Mouse (Mus musculus): ENCODE measurements around the gene Cdh13.

Cdh13 gene

GRCm38 (mm10) chr8:118380782-118381181 lies 97.2 kb downstream of the Cdh13 start:
- no peak for DNase-seq (ENCODE audit: low read depth, low spot score)

DNA sequence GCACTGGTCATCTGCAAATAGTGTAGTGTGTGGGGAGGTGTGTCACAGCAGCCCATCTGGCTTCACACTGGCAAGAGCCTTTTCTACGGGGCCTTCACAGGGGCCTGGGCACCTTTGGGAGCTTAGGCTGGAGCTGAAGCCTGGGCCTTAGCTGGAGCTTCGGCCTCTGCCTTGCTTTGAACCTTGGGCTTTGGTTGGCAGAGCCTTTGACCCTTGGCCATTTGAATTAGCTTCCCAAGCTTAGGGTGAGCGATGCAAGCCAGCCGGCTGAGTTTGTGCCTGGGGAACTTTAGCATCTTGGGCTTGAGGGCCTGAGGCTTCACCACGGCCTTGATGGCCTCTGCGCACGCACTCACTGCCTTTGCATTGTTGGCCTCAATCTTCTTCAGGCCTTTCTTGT lies 98.1 kb downstream of the Cdh13 start:
- no peak for DNase-seq (ENCODE audit: low read depth, low spot score)

DNA sequence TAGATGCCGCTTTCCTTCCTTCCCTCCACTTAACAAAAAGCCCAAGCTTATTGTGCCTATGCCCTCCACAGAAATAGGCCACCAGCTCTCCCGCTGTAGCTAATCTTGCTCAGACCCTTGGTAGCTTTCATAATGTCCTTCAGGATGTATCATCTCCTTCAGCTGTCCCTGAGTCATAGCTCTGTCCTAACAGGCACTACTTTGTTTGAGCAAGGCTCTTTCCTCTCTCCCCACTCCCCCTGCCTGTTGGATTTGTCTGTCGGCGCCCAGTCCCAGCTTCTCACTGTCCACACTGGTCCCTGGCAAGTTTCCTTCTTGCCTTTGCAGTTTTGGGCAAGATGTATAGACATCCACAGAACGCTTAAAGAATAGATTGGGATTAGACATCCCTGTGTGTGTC lies 100.8 kb downstream of the Cdh13 start:
- DNase-seq (ENCODE audit: low read depth, low spot score): no peak

DNA sequence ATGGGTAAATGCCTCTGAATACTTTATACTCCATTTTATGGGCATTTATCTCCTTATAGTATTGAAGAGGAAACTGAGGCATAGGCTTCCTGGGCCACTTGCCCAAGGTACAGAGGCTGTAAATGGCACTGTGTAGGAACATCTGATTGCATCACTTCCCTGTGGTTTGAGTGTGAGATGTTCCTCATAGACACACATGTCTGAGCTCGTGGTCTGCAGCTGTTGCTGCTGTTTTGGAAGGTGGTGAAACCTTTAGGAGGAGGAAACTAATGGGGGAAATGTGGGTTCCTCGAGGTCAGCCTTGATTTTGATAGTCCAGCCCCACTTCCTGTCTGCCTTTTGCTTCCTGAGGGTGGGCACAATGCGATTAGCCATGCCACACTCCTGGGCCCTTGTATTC lies 105.9 kb downstream of the Cdh13 start:
- no peak for DNase-seq (ENCODE audit: low read depth, low spot score)

GRCm38 (mm10) chr8:118393909-118394650 lies 110.5 kb downstream of the Cdh13 start:
- DNase-seq (ENCODE audit: low read depth, low spot score): no peak

DNA sequence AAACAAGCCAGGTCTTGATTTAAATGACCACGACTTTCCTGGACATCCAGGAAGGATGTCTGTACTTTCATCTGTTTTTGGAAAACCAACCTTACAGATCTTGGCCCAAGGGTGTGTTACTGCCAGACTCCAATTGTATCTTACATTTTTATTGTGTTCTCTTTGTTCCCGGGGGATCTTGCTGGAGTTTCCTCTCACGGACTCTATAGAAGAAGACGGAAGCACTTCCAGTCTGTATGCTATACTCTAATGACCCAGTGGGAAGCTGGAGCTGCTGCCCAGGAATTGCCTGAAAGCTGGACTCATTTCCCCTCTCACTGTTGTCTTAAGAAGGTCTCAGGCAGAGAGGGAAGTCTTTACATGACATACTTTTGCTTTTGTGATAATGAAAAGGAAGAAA lies 111.6 kb downstream of the Cdh13 start:
- DNase-seq (ENCODE audit: low read depth, low spot score): no peak

- DNase-seq (ENCODE audit: low read depth, low spot score): no peak
Measured at GRCm38 (mm10) chr8:118404836-118405235, 121.3 kb downstream of the Cdh13 start.

GRCm38 (mm10) chr8:118407322-118407721 lies 123.8 kb downstream of the Cdh13 start:
- DNase-seq (ENCODE audit: low read depth, low spot score): no peak

DNA sequence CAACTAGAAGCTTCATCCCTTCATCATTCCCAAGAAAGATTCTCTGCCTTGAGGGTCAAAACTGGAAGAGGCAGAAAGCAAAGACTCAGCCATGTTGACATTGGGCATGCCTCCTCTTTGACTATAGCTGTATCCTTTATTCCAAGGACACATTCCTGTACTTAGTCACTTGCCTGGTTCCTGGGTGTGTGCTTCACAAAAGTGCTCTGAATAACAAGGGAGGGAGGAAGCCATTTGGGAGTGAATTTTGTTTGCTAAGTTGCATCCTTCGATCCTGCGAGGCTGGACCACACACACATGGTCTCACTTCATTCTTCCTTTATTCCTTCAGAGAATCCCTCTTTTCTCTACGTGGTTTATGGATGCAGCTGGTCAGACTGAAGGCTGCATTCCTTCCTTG lies 125.9 kb downstream of the Cdh13 start:
- no peak for DNase-seq (ENCODE audit: low read depth, low spot score)

DNA sequence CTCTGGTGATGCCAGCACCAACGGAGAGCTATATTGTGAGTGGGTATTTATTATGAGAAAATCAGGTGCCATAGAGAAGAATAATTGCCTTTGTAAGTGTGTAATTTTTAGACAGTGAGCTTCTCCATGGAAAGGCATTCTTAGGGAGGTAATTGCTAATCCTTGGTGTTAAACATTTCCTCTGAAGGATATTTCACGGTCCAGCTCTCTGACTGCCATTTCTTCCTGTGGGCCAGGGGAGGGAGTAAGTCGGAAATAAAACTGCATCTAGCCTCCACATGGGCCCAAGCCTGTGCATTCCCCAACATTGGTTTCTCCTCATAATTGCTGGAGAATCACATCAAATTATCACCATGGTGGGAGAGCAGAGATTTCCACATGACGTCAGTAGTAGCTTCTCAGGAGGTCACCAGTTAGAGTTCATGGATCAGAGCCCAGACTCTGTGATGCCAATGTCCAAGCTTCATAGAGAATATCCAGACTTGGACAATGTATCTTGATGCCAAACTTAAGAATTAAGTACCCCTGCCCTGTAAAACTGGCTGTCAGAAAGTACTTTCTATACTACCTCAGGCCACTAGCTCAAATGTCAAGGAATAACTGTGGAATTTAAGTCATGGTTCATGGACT lies 126.9 kb downstream of the Cdh13 start:
- DNase-seq (ENCODE audit: low read depth, low spot score): no peak

GRCm38 (mm10) chr8:118415672-118416071 lies 132.1 kb downstream of the Cdh13 start:
- DNase-seq (ENCODE audit: low read depth, low spot score): no peak

- no peak for DNase-seq (ENCODE audit: low read depth, low spot score)
Measured at GRCm38 (mm10) chr8:118416811-118417355, 133.3 kb downstream of the Cdh13 start.

DNA sequence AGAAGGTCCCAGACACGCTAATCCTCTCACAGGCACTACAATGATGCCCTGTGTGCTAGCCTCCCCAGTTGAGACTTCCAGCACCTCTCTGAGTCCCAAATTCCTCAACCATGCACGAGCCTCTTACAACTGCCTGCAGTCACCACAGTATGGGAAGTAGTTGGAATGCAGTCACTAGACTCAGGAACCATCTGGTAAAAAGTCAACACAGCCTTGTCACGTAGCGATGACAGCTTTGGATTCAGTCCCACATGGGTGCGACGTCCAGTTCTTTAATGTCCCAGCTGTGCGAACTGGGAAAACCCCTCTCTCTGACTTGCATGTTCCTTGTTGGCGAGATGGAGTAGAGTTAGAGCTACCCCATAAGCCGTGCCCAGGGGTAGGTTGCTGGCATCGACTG lies 139.1 kb downstream of the Cdh13 start:
- DNase-seq (ENCODE audit: low read depth, low spot score): no peak

DNA sequence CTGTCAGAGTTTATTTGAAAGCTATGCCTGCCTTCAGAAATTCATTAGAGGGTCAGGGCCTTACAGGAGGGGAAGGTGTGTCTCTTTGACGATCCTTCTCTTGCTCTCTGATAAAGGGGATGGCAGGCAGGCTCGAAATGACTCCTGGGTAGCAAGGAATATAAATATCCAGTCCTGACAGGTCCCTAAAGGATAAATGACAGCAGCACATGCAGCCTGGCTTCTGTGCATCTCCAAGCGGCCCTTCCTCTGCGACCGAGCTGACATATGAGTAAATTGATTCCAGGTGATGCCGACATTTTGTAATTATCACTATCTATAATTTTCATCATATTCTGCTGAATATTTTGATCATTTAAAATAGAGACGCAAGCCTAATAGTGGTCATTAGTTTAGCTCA lies 145.4 kb downstream of the Cdh13 start:
- DNase-seq (ENCODE audit: low read depth, low spot score): no peak

DNA sequence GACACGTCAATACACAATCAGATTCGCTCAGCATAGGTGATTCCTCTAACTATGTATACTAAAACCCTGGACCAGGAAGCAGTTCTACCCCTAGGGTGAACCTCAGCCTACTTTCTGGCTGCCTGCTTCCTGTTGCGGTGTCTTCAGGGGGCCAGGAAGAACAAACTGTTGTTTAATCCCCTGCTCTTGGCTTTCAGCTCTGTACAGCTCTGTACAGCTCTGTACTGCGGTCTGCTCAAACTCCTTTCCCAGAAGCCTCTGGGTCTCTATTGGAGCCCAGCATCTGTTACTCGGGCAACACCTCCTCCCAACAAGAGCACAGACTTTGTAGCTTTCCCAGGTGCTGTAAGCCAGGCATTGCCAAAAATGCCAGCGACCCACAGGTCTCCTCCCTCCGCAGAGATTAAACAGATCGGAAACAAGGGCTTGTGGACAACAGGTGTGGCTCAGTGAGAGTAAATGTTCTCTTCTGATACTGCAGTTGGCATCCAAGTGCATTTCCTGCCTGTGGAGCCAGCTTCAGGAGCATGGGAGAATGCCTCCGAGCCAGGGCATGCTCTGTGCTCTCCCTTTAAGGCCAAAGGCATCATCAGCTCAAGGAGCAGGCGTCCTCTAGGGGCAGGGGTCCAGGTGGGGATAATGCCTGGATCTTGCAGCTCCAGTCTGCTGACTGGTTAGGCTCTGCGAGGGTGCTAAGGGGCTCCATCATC lies 148.4 kb downstream of the Cdh13 start:
- no peak for DNase-seq (ENCODE audit: low read depth, low spot score)

GRCm38 (mm10) chr8:118433553-118434180 lies 150.1 kb downstream of the Cdh13 start:
- no peak for DNase-seq (ENCODE audit: low read depth, low spot score)

DNA sequence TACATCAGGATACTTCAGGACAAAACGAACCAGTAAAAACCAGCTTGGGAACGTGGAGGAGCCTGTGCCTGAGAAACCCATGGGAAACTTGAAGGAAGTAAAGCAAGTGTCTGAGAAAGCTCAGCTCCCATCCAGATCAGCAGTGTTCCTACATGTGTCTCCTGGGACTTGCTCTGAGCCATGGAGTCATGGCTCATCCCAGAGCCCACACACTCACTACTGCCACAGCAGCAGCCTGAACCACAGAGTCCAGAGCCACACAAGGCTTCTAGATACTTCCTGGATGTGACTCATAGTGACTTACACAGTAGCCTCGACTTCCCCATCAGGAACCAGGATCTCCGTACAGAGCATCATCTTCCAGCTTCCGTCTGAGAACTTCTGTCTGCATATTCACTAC lies 153.2 kb downstream of the Cdh13 start:
- DNase-seq (ENCODE audit: low read depth, low spot score): no peak

- no peak for DNase-seq (ENCODE audit: low read depth, low spot score)
Measured at GRCm38 (mm10) chr8:118437152-118437551, 153.6 kb downstream of the Cdh13 start.

DNA sequence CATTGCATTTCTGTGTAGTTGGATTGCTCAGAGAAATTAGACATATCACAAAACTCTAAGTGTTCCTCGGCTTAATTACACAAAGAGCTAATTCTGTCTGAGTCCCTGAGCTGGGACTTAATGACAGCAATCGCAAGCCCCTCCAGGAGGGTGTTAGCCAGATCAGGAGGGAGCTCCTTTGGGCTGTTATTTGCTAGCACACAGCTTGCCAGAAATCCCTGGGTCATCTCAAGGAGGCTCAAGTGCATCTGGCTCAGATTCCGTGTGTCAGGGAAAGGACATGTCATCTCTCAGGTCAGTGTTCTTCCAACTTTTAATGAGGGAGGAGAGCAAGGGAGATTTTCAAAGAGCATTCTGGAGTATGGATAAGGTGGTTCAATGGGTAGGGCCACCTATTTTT lies 154.3 kb downstream of the Cdh13 start:
- no peak for DNase-seq (ENCODE audit: low read depth, low spot score)

DNA sequence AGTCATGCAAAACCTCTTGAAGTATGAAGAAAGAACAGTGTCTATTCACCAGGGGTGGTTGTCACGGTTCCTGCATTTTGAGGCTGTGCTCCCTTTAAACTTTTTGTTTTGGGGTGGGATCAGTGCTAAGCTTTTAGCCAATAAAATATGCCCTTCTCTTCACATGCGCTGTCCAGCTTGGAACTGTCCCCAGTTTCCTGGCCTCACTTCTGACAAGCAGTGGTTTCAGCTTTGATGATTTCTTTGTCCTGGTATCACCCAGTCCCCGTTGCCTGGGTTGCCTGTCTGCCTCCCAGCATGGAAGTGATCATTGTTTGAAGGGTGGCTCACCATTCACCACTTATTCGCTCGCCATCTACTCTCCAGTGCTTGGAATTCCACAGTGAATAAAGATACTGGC lies 156.3 kb downstream of the Cdh13 start:
- no peak for DNase-seq (ENCODE audit: low read depth, low spot score)

DNA sequence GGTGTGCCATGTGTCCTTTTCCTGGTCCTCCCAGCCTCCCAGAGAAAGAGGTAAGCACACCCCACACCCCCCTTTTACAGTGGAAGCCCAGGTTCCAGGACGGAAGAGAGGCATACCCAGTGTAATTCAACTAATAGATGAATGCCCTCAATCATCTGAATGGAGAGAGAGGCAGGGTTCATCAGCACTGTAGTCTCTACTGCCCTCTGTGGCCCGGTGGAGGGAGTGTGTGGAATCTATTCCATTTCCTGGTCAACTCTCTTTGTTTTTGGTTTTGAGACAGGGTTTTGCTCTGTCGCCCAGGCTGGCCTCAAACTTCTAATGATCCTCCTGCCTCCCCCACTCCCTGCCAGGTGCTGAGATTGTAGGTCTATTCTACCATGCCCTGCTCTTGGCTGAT lies 159.8 kb downstream of the Cdh13 start:
- DNase-seq (ENCODE audit: low read depth, low spot score): no peak

DNA sequence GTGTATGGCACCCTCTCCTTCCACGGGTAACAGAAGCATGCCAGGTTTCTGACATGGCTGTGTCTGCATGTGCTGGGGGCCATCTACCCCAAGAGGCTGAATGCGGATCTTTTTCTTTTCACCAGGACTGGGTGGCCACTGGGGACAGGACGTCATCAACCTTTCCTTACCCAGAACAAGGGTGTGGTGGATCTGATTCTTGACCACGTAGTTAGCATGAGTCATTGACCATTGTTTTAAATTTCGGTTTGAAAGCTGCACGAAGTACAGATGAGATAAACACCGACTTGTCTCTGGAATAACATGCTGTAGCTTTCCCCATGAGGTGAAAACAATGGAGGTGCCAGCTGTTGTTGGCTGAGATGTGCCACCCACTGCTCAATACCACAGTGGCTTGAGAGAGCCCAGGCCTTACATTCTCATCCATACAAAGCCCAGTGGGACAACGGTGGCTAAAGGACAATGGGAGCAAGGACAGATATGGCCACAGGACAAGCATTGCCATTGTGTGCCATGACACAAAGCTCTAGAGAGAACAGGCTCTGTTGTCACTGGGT lies 161.2 kb downstream of the Cdh13 start:
- DNase-seq (ENCODE audit: low read depth, low spot score): no peak
